Mouse (Mus musculus): ENCODE results near the gene Olig1. TPM values are rescaled to one million over a fixed set of nuclear protein-coding genes. Genes with fewer than 3 reads are reported as not detected.
"Not testable (repeated sequence)": the region's sequence is repeated elsewhere in the genome, so short reads cannot be mapped to it uniquely, and the experiment has no call there.

The Olig1 gene
- total RNA-seq, 2 experiments from 2014 or later = not detected

- DNase-seq = no peak
These were observed 23.3 kb upstream of the Olig1 start for GRCm38 (mm10) chr16:91246292-91246691.

- DNase-seq = not testable (repeated sequence)
These were observed 14.0 kb upstream of the Olig1 start for GRCm38 (mm10) chr16:91255419-91256164.

- DNase-seq = no peak
These were observed 10.6 kb upstream of the Olig1 start for GRCm38 (mm10) chr16:91258956-91259355.

- DNase-seq = no peak
These were observed 8.7 kb upstream of the Olig1 start for GRCm38 (mm10) chr16:91260861-91261260.

- DNase-seq = no peak
These were observed 6.9 kb upstream of the Olig1 start for GRCm38 (mm10) chr16:91262467-91263220.

- DNase-seq = peak; percentile 19
These were observed 3.6 kb upstream of the Olig1 start for GRCm38 (mm10) chr16:91265972-91266371.

- no peak for DNase-seq
These were observed 684 bp upstream of the Olig1 start for GRCm38 (mm10) chr16:91268724-91269452.

GRCm38 (mm10) chr16:91270212-91270971 is 820 bp downstream of the Olig1 start:
- DNase-seq = peak; percentile 14

- DNase-seq = no peak
These were observed 1.5 kb downstream of the Olig1 start for GRCm38 (mm10) chr16:91270982-91271549.

GRCm38 (mm10) chr16:91271634-91272033 is 2.1 kb downstream of the Olig1 start:
- DNase-seq = no peak

GRCm38 (mm10) chr16:91280516-91280915 is 10.9 kb downstream of the Olig1 start:
- no peak for DNase-seq

- no peak for DNase-seq
These were observed 22.5 kb downstream of the Olig1 start for GRCm38 (mm10) chr16:91292080-91292479.

GRCm38 (mm10) chr16:91292719-91293333 is 23.3 kb downstream of the Olig1 start:
- DNase-seq = no peak

- no peak for DNase-seq
These were observed 28.2 kb downstream of the Olig1 start for GRCm38 (mm10) chr16:91297726-91298125.

- no peak for DNase-seq
These were observed 29.8 kb downstream of the Olig1 start for GRCm38 (mm10) chr16:91299412-91299811.

GRCm38 (mm10) chr16:91300641-91301441 is 31.3 kb downstream of the Olig1 start:
- DNase-seq = no peak

GRCm38 (mm10) chr16:91301454-91301853 is 31.9 kb downstream of the Olig1 start:
- no peak for DNase-seq

GRCm38 (mm10) chr16:91303776-91304709 is 34.5 kb downstream of the Olig1 start:
- peak; percentile 21 for DNase-seq

GRCm38 (mm10) chr16:91305512-91306111 is 36.0 kb downstream of the Olig1 start:
- DNase-seq = no peak

Data from heart, postnatal 4 days (tissue).